Mouse (Mus musculus): ENCODE measurements at regions not wholly inside any gene's neighbourhood (a gene's known extent, or its start where the extent isn't known, plus 50 kb on each side); places are given as distances from the start of the nearest gene placed in this dataset.

DNA sequence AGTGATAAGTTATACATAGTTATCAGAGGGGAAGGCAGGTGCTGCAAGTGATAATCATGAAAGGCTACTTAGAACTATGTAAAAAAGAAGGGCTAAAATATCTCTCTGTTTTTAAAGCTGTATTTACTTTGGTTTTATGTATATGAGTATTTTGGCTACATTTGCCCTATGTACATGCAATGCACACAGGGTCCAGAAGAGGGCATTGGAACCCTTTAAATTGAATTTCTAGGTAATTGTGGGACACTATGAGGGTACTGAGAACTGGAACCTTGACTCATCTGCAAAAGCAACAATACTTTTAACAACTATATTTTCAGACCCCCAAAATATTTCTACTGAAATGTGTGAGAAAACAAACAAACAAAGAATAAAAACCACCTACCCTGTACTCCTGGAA, 82.9 kb downstream of the 4933402N22Rik start:
- TF ChIP-seq CTCF (IDR thresholded peaks at IDR 0.05; ENCODE audit: extremely low read depth, insufficient read depth, low read length), result no peak
- TF ChIP-seq POLR2A (IDR thresholded peaks at IDR 0.05; ENCODE audit: extremely low read depth, insufficient read depth, low read length), result no peak
